Mouse (Mus musculus) G1E (cell line): Measurements from ENCODE around the gene Inmt.

Source experiments
- CTCF ChIP-seq: IDR thresholded peaks from 2 replicates; pipeline ENCODE4 v1.5.1; 2012; ENCODE audit warnings: low read depth, low read length, inconsistent platforms, mixed read lengths
- GATA1 ChIP-seq: IDR thresholded peaks from 2 replicates; pipeline ENCODE4 v1.6.1; 2012; ENCODE audit warnings: borderline replicate concordance, low read length, inconsistent platforms, mixed read lengths
- GATA2 ChIP-seq: IDR thresholded peaks from 2 replicates; pipeline ENCODE4 v1.6.1; 2012; ENCODE audit warnings: low read depth, low read length, inconsistent platforms, borderline replicate concordance
- POLR2AphosphoS5 ChIP-seq: IDR thresholded peaks from 2 replicates; pipeline ENCODE4 v1.6.1; 2012; ENCODE audit warnings: low read depth, low read length, inconsistent platforms; ENCODE audit not compliant: insufficient replicate concordance
- TAL1 ChIP-seq: conservative IDR thresholded peaks from 2 replicates; pipeline ENCODE4 v1.6.1; 2012; ENCODE audit warnings: low read depth, low read length, inconsistent platforms, mixed read lengths

- TF ChIP-seq CTCF: peak; percentile 91
- TF ChIP-seq POLR2AphosphoS5: no peak
- no peak for TF ChIP-seq TAL1
- no peak for TF ChIP-seq GATA2
- TF ChIP-seq GATA1: no peak
Observed at GRCm38 (mm10) chr6:55166777-55167463, 7.9 kb downstream of the Inmt start.
